Mouse (Mus musculus) small intestine, adult 2 months (tissue): ENCODE measurements around the gene Megf9.

ENCODE experiments used
- CTCF ChIP-seq: fragments of 200-500 bp; IDR thresholded peaks from 2 replicates; pipeline ENCODE4 v1.5.1; 2012; ENCODE audit warnings: low read depth, mild to moderate bottlenecking, control low read depth, inconsistent platforms, low read length, moderate library complexity, mixed read lengths; ENCODE audit not compliant: insufficient replicate concordance, insufficient read length; ENCODE audit errors: extremely low read depth
- POLR2A ChIP-seq: fragments of 200-500 bp; IDR thresholded peaks from 2 replicates; pipeline ENCODE4 v1.6.1; 2012; ENCODE audit warnings: low read depth, mild to moderate bottlenecking, control low read depth, inconsistent platforms, low read length, moderate library complexity

DNA sequence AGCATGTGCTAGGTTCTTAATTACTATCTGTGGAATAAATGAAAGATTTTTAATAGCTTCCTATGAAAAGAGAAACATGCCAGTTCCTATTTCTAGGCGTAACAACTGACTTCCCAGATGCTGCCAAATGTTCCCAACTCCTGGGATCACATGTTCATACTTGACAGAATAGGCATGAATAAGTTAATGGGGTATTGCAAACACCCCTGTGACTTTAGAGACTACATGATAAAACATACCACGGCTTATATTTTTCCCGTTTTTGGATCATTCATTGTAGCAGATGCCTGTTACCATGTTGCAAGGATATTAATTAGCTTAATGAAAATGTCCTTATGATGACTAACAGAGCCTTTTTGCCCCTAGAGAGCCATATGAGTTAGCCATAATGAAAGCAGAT is 88.0 kb downstream of the Megf9 start:
- TF ChIP-seq POLR2A, result no peak
- no peak for TF ChIP-seq CTCF
